Mouse (Mus musculus) limb, embryonic 13.5 days (tissue): ENCODE measurements around the gene Polg. TPM values are rescaled to one million over a fixed set of nuclear protein-coding genes. Genes with fewer than 3 reads are reported as not detected.
A peak's percentile ranks its signal among the peaks of the same experiment; 100 is the strongest.

Experiments
- ATAC-seq: fragments of 200-750 bp; cut with Nextera tagmentation; 2 replicates; pipeline ENCODE4 v1.8.0; 2017; ENCODE audit warnings: low read depth, moderate number of reproducible peaks, moderate TSS enrichment; ENCODE audit not compliant: low FRiP score
- H3K27ac ChIP-seq: fragments of 300-500 bp; sonication (generic); 2 replicates; pipeline ENCODE4 v1.5.1; 2015; ENCODE audit warnings: inconsistent platforms, mild to moderate bottlenecking, moderate library complexity
- H3K27me3 ChIP-seq: fragments of 300-500 bp; sonication (generic); 2 replicates; pipeline ENCODE4 v1.6.1; 2015; ENCODE audit warnings: mild to moderate bottlenecking, inconsistent platforms
- H3K36me3 ChIP-seq: fragments of 300-500 bp; sonication (generic); 2 replicates; pipeline ENCODE4 v1.6.1; 2015; ENCODE audit warnings: inconsistent platforms, mild to moderate bottlenecking, moderate library complexity
- H3K4me1 ChIP-seq: fragments of 300-500 bp; sonication (generic); 2 replicates; pipeline ENCODE4 v1.6.1; 2015; ENCODE audit warnings: inconsistent platforms
- H3K4me2 ChIP-seq: fragments of 300-500 bp; sonication (generic); replicated peaks from 2 replicates; pipeline ENCODE4 v1.6.1; 2015; ENCODE audit warnings: inconsistent platforms, mild to moderate bottlenecking, moderate library complexity
- H3K4me3 ChIP-seq: fragments of 300-500 bp; sonication (generic); 2 replicates; pipeline ENCODE4 v1.5.1; 2015; ENCODE audit warnings: moderate library complexity, mild to moderate bottlenecking, inconsistent platforms
- H3K9ac ChIP-seq: fragments of 300-500 bp; sonication (generic); 2 replicates; pipeline ENCODE4 v1.6.1; 2015; ENCODE audit warnings: mild to moderate bottlenecking, inconsistent platforms
- H3K9me3 ChIP-seq: fragments of 300-500 bp; sonication (generic); 2 replicates; pipeline ENCODE4 v1.6.1; 2016; ENCODE audit warnings: inconsistent platforms
- WGBS: fragments of 180-500 bp; shearing (Covaris S2); methylation state at CpG from one replicate; pipeline ENCODE4 v1.1.7; 2015; 5-methylcytosine and 5-hydroxymethylcytosine counted together
- polyA plus RNA-seq: library from polyadenylated mRNA; unstranded; fragments of >200 nt; fragmentation: Nextera tagmentation; extraction: Ambion mirVana; gene quantifications from 2 replicates; pipeline ENCODE4 v1.2.1, GENCODE M21; 2015

Gene Polg
- polyA plus RNA-seq, 1 experiment from 2014 or later, result 35.3 TPM

GRCm38 (mm10) chr7:79508280-79509234 is 42.4 kb upstream of the Polg start:
- no peaks in the 10 kb centered on the region; the same call in 1 of the 2 replicates for H3K9me3 ChIP-seq
- peak overlapping the region; percentile 34 for H3K4me3 ChIP-seq
- peak overlapping the region; percentile 59 for H3K4me2 ChIP-seq
- peaks cover 100% of the 10 kb centered on the region for H3K27me3 ChIP-seq
- H3K27ac ChIP-seq, result no peak overlapping the region
- under 1% methylated on average over 77 of the region's 79 CpGs for WGBS
- ATAC-seq, result no peak
- no peaks in the 10 kb centered on the region for H3K36me3 ChIP-seq
- peaks cover 23% of the 10 kb centered on the region for H3K4me1 ChIP-seq
- H3K9ac ChIP-seq, result 0 out of 2 replicates have a peak overlapping the region, but pooled peaks have one; percentile 31

GRCm38 (mm10) chr7:79507756-79508155 is 41.6 kb upstream of the Polg start:
- no peak overlapping the region for H3K4me2 ChIP-seq
- no peak for ATAC-seq
- no peak overlapping the region for H3K4me3 ChIP-seq

GRCm38 (mm10) chr7:79507101-79507705 is 41.0 kb upstream of the Polg start:
- WGBS, result 2% methylated on average over 11 of the region's 11 CpGs

More at GRCm38 (mm10) chr7:79507756-79508155, 41.6 kb upstream of the Polg start:
- Histone ChIP-seq H3K36me3 (no peaks in the 10 kb centered on the region), H3K27me3 (peaks cover 100% of the 10 kb centered on the region), H3K27ac (no peak overlapping the region), H3K9me3 (no peaks in the 10 kb centered on the region), H3K9ac (no peak overlapping the region), H3K4me1 (peaks cover 23% of the 10 kb centered on the region)
- 14% methylated on average over 1 of the region's 1 CpGs for WGBS

GRCm38 (mm10) chr7:79506531-79507090 is 40.4 kb upstream of the Polg start:
- 4% methylated on average over 6 of the region's 6 CpGs for WGBS
- peaks cover 100% of the 10 kb centered on the region for H3K27me3 ChIP-seq
- no peaks in the 10 kb centered on the region for H3K9me3 ChIP-seq
- H3K36me3 ChIP-seq, result no peaks in the 10 kb centered on the region
- no peak overlapping the region for H3K9ac ChIP-seq
- peaks cover 23% of the 10 kb centered on the region for H3K4me1 ChIP-seq
- H3K27ac ChIP-seq, result no peak overlapping the region
- no peak overlapping the region for H3K4me3 ChIP-seq
- no peak for ATAC-seq
- no peak overlapping the region for H3K4me2 ChIP-seq

More at GRCm38 (mm10) chr7:79507101-79507705, 41.0 kb upstream of the Polg start:
- H3K4me2 ChIP-seq, result no peak overlapping the region
- no peak overlapping the region for H3K27ac ChIP-seq
- peaks cover 100% of the 10 kb centered on the region for H3K27me3 ChIP-seq
- H3K4me1 ChIP-seq, result peaks cover 23% of the 10 kb centered on the region
- no peaks in the 10 kb centered on the region for H3K36me3 ChIP-seq
- H3K9me3 ChIP-seq, result no peaks in the 10 kb centered on the region
- H3K4me3 ChIP-seq, result no peak overlapping the region
- ATAC-seq, result no peak
- no peak overlapping the region for H3K9ac ChIP-seq

- 1% methylated on average over 28 of the region's 28 CpGs for WGBS
Observed at GRCm38 (mm10) chr7:79505876-79506530, 39.8 kb upstream of the Polg start.

GRCm38 (mm10) chr7:79505376-79505775 is 39.2 kb upstream of the Polg start:
- peaks cover 100% of the 10 kb centered on the region for H3K27me3 ChIP-seq
- H3K9me3 ChIP-seq, result no peaks in the 10 kb centered on the region
- H3K4me1 ChIP-seq, result peaks cover 23% of the 10 kb centered on the region
- H3K36me3 ChIP-seq, result no peaks in the 10 kb centered on the region
- no peak overlapping the region for H3K27ac ChIP-seq
- no peak for ATAC-seq
- 2% methylated on average over 22 of the region's 22 CpGs for WGBS
- no peak overlapping the region for H3K9ac ChIP-seq
- peak overlapping the region; percentile 43 for H3K4me3 ChIP-seq
- peak overlapping the region; percentile 69 for H3K4me2 ChIP-seq

More at GRCm38 (mm10) chr7:79505876-79506530, 39.8 kb upstream of the Polg start:
- Histone ChIP-seq H3K36me3 (no peaks in the 10 kb centered on the region), H3K4me3 (peak overlapping the region; percentile 21), H3K27ac (no peak overlapping the region), H3K27me3 (peaks cover 100% of the 10 kb centered on the region), H3K4me2 (no peak overlapping the region), H3K9ac (no peak overlapping the region), H3K9me3 (no peaks in the 10 kb centered on the region), H3K4me1 (peaks cover 23% of the 10 kb centered on the region)
- ATAC-seq, result no peak

- Histone ChIP-seq H3K4me2 (peak overlapping the region; percentile 69), H3K4me3 (peak overlapping the region; percentile 43), H3K27ac (no peak overlapping the region), H3K27me3 (peaks cover 100% of the 10 kb centered on the region), H3K4me1 (peaks cover 27% of the 10 kb centered on the region), H3K9me3 (no peaks in the 10 kb centered on the region), H3K9ac (no peak overlapping the region), H3K36me3 (no peaks in the 10 kb centered on the region)
- peak; percentile 55; the same call in 1 of the 2 replicates for ATAC-seq
- 0% methylated on average over 42 of the region's 42 CpGs for WGBS
Observed at GRCm38 (mm10) chr7:79504723-79505122, 38.6 kb upstream of the Polg start.

GRCm38 (mm10) chr7:79503656-79504250 is 37.6 kb upstream of the Polg start:
- Histone ChIP-seq H3K4me3 (no peak overlapping the region), H3K9me3 (no peaks in the 10 kb centered on the region), H3K4me2 (no peak overlapping the region), H3K27me3 (peaks cover 100% of the 10 kb centered on the region), H3K4me1 (peaks cover 28% of the 10 kb centered on the region), H3K9ac (no peak overlapping the region), H3K27ac (no peak overlapping the region), H3K36me3 (no peaks in the 10 kb centered on the region)
- no peak for ATAC-seq
- WGBS, result 6% methylated on average over 5 of the region's 5 CpGs

GRCm38 (mm10) chr7:79503103-79503455 is 36.9 kb upstream of the Polg start:
- Histone ChIP-seq H3K4me3 (no peak overlapping the region), H3K27me3 (peaks cover 100% of the 10 kb centered on the region), H3K9ac (no peak overlapping the region), H3K9me3 (no peaks in the 10 kb centered on the region), H3K36me3 (no peaks in the 10 kb centered on the region), H3K4me2 (no peak overlapping the region), H3K4me1 (peaks cover 22% of the 10 kb centered on the region), H3K27ac (no peak overlapping the region)
- no peak for ATAC-seq
- WGBS, result 4% methylated on average over 6 of the region's 6 CpGs

GRCm38 (mm10) chr7:79502152-79503102 is 36.3 kb upstream of the Polg start:
- Histone ChIP-seq H3K4me1 (peaks cover 22% of the 10 kb centered on the region), H3K36me3 (no peaks in the 10 kb centered on the region), H3K4me3 (no peak overlapping the region), H3K27me3 (peaks cover 100% of the 10 kb centered on the region), H3K4me2 (no peak overlapping the region), H3K9ac (no peak overlapping the region), H3K9me3 (no peaks in the 10 kb centered on the region), H3K27ac (no peak overlapping the region)
- 10% methylated on average over 10 of the region's 10 CpGs for WGBS
- no peak for ATAC-seq
